Mouse (Mus musculus) ES-Bruce4 (cell line): ENCODE results near the gene Stk39. TPM values are rescaled to one million over a fixed set of nuclear protein-coding genes. Genes with fewer than 3 reads are reported as not detected.
A peak's percentile ranks its signal among the peaks of the same experiment; 100 is the strongest.

Experiments used
- H3K27ac ChIP-seq: 2 replicates; pipeline ENCODE4 v1.5.1; 2012; ENCODE audit warnings: low read length, inconsistent platforms; ENCODE audit not compliant: insufficient read depth
- H3K27me3 ChIP-seq: 2 replicates; pipeline ENCODE4 v1.6.1; 2012; ENCODE audit warnings: mild to moderate bottlenecking, low read length, inconsistent platforms; ENCODE audit not compliant: control insufficient read depth, poor library complexity, insufficient read depth, severe bottlenecking
- H3K36me3 ChIP-seq: 2 replicates; pipeline ENCODE4 v1.6.1; 2012; ENCODE audit warnings: inconsistent platforms, mild to moderate bottlenecking, low read length, moderate library complexity; ENCODE audit not compliant: control insufficient read depth, poor library complexity, insufficient read depth, severe bottlenecking
- H3K4me1 ChIP-seq: one replicate; pipeline ENCODE4 v1.8.1; 2011; ENCODE audit warnings: low read length; ENCODE audit not compliant: control insufficient read depth, insufficient read depth
- H3K4me3 ChIP-seq: 2 replicates; pipeline ENCODE4 v1.5.1; 2011; ENCODE audit warnings: low read depth, mild to moderate bottlenecking, low read length
- H3K9ac ChIP-seq: 2 replicates; pipeline ENCODE4 v1.6.1; 2012; ENCODE audit warnings: low read depth, mild to moderate bottlenecking, inconsistent platforms; ENCODE audit not compliant: poor library complexity, severe bottlenecking
- H3K9me3 ChIP-seq: replicated peaks from 2 replicates; pipeline ENCODE4 v1.6.1; 2012; ENCODE audit warnings: mild to moderate bottlenecking, low read length, inconsistent platforms; ENCODE audit not compliant: control insufficient read depth, poor library complexity, insufficient read depth, severe bottlenecking
- CTCF ChIP-seq: IDR thresholded peaks from one replicate; pipeline ENCODE4 v1.8.1; 2011; ENCODE audit warnings: low read depth, low read length
- EP300 ChIP-seq: IDR thresholded peaks from 2 replicates; pipeline ENCODE4 v1.6.1; 2011; ENCODE audit warnings: low read depth, low read length; ENCODE audit not compliant: insufficient read depth
- POLR2A ChIP-seq: IDR thresholded peaks from one replicate; pipeline ENCODE4 v1.8.1; 2011; ENCODE audit warnings: low read length; ENCODE audit not compliant: insufficient read depth
- polyA plus RNA-seq: library from polyadenylated mRNA; stranded (reverse); fragments of >200 nt; gene quantifications from 2 replicates; pipeline ENCODE4 v1.2.4, GENCODE M21; 2011; ENCODE audit warnings: low read depth; ENCODE audit not compliant: missing spikeins, insufficient read depth, insufficient read length

The Stk39 gene
- polyA plus RNA-seq, 1 experiment, result 7.6 TPM

DNA sequence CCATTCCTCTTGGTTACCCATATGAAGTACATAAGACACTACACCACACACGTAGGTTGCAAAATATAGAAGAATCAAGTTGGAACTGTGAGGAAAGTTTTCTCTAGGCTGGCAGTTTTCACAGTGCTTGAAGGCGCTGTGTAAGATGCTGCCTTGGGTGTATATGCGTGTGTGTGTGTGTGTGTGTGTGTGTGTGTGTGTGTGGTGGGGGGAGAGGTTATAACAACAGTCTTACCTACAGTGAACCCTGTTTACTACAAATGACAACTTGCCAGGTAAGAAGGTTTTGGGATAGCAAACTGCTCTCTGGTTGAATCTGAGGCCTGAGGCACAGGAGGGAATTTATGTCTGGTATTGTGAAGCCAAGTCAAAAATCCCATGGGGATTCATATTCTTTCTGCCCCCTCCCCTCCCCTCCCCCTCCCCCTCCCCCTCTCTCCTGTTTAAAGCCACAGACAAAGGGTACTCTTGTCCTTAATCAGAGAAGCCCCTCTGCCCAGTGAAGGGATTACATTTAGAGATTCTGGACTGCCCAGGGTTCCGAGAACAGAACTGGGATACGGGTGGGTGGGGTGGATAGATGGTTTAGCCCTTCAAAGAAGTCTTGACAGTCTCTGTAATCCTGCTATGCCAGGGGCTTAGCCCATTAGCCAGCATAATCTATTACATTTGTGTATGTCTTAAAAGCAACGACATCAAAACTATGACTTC is 219.9 kb downstream of the Stk39 start:
- H3K4me1 ChIP-seq, result peaks cover 4% of the 10 kb centered on the region
- H3K27me3 ChIP-seq, result no peaks in the 10 kb centered on the region
- TF ChIP-seq POLR2A (no peak), CTCF (no peak), EP300 (no peak)
- no peak overlapping the region for H3K9ac ChIP-seq
- H3K27ac ChIP-seq, result no peak overlapping the region
- no peaks in the 10 kb centered on the region for H3K36me3 ChIP-seq
- no peaks in the 10 kb centered on the region for H3K9me3 ChIP-seq
- no peak overlapping the region for H3K4me3 ChIP-seq

- no peak for TF ChIP-seq POLR2A
- TF ChIP-seq CTCF, result no peak
- no peak for TF ChIP-seq EP300
- H3K4me3 ChIP-seq, result no peak overlapping the region
- H3K27ac ChIP-seq, result no peak overlapping the region
- no peak overlapping the region for H3K9ac ChIP-seq
- H3K36me3 ChIP-seq, result no peaks in the 10 kb centered on the region
- no peaks in the 10 kb centered on the region for H3K9me3 ChIP-seq
- no peaks in the 10 kb centered on the region for H3K27me3 ChIP-seq
- peaks cover 4% of the 10 kb centered on the region for H3K4me1 ChIP-seq
Observed at GRCm38 (mm10) chr2:68250897-68251296, 221.2 kb downstream of the Stk39 start.

DNA sequence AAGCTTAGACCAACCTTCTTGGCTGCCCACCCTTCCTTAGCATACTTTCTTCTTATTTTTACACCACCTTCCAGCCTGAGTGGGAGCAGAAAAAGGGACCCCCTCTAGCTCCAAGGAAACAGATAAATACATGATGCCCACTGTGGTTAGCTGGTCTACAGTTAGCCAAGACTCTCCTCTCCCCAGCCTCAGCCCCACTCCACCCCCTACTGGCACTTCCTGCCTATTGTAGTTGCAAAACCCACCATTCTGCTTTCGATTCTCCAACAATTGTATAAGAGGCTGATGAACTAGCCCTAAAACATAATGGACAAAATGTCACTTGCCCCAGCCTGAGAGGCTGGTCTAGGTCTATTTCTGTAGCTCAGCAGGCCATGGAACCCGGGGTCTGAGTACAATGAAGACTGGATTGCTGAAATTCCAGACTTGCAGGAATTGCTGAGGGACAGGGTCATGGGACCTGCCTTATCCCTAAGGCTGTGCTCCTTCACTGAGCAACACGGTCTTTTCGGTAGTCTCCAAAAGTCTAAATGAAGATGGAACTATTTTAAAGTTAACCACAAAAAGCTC is 222.1 kb downstream of the Stk39 start:
- TF ChIP-seq EP300, result peak; percentile 58; the same call in 1 of the 2 replicates
- TF ChIP-seq POLR2A, result no peak
- H3K27me3 ChIP-seq, result no peaks in the 10 kb centered on the region
- no peak overlapping the region for H3K27ac ChIP-seq
- no peak overlapping the region for H3K9ac ChIP-seq
- no peak overlapping the region for H3K4me3 ChIP-seq
- H3K9me3 ChIP-seq, result no peaks in the 10 kb centered on the region
- H3K36me3 ChIP-seq, result no peaks in the 10 kb centered on the region
- peaks cover 4% of the 10 kb centered on the region for H3K4me1 ChIP-seq

DNA sequence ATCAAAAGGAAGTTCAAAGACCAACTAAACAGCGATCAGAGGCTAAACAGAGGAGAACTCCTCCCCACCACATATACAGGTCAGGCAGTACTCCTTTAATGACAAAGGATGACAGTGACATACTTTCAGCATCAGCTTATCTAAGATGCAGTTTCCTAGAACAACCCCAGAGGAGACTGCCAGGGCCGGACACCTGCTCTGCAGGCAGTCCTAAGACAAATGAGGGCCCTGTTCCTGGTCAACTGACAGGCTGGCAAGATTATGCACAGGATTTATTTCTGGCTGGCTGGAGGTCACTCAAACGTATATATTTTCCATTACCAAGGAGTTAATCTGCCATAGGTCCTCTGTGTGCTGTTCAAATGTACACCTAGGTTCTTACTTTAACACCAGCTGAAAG is 225.8 kb downstream of the Stk39 start:
- H3K9me3 ChIP-seq, result no peaks in the 10 kb centered on the region
- no peak overlapping the region for H3K9ac ChIP-seq

DNA sequence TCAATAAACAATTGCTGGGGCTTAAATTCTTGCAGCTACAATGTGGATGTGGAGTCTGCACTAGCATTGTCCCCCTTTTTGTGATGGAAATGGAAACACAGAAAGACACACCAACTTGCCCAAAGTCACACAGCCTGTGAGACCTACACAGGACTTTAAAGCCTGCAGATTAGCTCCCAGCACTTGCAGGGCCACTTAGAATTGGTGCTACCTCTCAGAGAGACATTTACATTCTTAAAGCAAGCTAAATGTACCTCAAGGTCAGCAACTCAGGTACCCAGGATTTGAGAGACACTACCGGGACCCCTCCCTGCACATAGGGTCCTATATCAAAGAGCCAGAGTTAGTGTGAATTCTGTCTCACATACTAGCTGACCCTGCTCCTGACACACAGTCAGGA is 227.5 kb downstream of the Stk39 start:
- Histone ChIP-seq H3K9ac (no peak overlapping the region), H3K27ac (no peak overlapping the region), H3K36me3 (no peaks in the 10 kb centered on the region), H3K9me3 (no peaks in the 10 kb centered on the region), H3K27me3 (no peaks in the 10 kb centered on the region), H3K4me1 (peaks cover 3% of the 10 kb centered on the region), H3K4me3 (no peak overlapping the region)
- TF ChIP-seq EP300 (no peak), CTCF (no peak), POLR2A (no peak)

More for the DNA sequence above, 225.8 kb downstream of the Stk39 start:
- H3K4me3 ChIP-seq, result no peak overlapping the region
- H3K27ac ChIP-seq, result no peak overlapping the region
- peaks cover 6% of the 10 kb centered on the region for H3K4me1 ChIP-seq
- H3K27me3 ChIP-seq, result no peaks in the 10 kb centered on the region
- H3K36me3 ChIP-seq, result no peaks in the 10 kb centered on the region
- TF ChIP-seq EP300 (no peak), CTCF (no peak), POLR2A (no peak)

DNA sequence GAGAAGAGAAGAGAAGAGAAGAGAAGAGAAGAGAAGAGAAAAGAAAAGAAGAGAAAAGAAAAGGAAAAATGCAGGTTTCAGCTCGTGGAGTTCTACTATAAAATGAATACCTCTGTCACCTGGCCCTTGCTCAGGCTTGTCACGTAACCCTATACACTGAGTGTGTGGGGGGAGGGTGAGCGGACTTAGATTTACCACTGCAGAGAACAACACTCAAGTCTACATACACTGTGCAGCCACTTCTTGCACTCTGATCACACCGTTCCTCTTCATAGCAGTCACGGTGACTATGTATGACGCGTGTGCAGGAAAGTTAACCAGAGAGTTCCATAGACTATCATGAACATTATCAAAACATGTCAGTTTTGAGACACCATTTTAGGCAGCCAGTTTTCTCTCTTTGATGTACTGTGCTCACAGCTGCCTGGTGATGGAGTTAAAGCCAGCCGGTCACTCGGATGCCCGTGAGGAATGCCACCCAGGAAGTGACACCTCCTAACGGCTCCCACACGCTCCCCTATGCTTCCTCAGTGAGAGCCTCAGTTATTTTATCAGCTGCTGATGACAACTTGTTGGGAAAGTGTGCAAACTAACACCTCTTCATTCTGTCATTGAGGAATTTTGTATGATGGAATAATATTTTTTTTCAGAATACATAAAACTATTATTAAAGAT is 228.1 kb downstream of the Stk39 start:
- Histone ChIP-seq H3K4me3 (no peak overlapping the region), H3K9me3 (no peaks in the 10 kb centered on the region), H3K4me1 (peaks cover 2% of the 10 kb centered on the region), H3K27ac (no peak overlapping the region), H3K27me3 (no peaks in the 10 kb centered on the region), H3K9ac (no peak overlapping the region), H3K36me3 (no peaks in the 10 kb centered on the region)
- TF ChIP-seq EP300 (no peak), POLR2A (no peak), CTCF (no peak)
